Mouse (Mus musculus) spleen, embryonic (tissue): Measurements from ENCODE around the gene Qk.

Experiments used
- CTCF ChIA-PET: fragments of 350-600 bp; sonication (Branson Sonifier 250); formaldehyde crosslinking; loops from one replicate; lab custom pipeline; 2022; lab: Charles Lee

Qk gene

DNA sequence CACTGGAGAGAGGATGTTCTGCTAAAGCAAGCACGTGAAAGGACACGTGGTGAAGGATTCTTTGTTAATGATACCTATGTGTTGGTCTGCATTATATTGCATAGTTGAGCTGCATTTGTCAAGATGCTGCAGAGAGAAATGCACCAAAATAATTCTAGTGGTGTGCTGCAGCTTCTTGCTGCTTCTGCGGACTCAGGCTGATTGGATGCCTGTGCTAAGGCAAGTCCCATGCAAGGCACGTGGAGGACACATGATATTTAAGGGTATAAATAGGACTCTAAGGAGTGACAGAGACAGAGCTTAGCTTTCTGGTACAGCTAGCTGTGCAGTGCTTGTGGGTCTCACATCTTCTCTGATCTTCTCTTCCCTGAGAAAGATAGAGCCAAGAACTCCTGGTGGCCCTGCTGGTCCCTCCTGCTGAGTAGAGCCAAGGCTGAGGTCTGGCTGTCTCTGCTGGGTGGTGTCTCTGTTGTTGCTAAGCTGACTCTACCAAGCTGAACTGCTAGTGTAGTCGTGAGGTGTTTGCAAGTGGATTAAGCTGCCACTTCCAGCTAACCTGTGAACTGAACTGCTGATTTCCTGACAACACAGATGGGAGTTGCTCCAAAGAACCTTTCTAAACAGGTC lies 8.0 kb upstream of the Qk start:
- CTCF ChIA-PET = no interaction called here

DNA sequence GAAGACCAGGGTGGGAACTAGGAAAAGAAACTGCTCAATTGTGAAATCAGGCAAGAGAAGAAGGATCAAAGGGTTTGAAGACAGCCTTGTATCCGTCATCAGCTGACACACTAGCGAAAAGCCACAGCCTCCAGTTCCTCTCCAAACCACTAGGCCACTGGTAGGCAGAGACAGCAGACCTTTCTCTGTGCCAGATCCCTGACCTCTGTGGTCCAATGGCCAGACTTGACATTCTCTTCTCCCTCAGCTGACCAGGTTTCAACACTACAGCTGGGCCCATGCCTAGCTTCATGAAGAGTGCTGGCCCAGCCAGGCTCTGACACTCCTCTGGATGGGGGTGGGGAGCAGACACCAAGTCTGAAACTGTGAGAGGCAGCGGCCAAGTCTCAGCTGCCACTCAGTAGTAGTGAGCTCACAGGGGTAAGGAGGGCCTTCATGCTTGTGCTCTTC lies 7.0 kb upstream of the Qk start:
- CTCF ChIA-PET = no interaction called here

DNA sequence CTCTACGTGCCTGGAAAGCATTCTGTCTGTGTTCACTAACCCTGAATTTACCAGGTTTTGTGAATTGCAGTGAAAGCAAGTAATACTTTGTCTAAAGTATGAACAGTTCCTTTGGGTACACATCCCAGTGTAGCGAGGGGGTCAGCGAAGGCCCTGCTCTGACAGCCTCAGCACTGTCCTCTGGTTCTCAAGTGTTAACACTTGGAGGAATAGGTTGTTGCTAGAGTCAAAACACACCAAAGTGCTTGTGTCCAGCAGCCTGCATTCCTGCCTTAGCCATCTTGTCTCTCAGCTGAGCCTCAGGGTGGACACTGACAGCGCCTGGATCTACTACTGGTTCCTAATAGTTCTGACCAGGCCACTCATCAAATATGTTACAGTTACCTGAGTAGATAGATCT lies 6.3 kb upstream of the Qk start:
- CTCF ChIA-PET = interaction anchor here (0.6 kb wide), 1 partner anchor 41 kb away, joined by 5 read pairs; no protein-coding TSS in a partner anchor

DNA sequence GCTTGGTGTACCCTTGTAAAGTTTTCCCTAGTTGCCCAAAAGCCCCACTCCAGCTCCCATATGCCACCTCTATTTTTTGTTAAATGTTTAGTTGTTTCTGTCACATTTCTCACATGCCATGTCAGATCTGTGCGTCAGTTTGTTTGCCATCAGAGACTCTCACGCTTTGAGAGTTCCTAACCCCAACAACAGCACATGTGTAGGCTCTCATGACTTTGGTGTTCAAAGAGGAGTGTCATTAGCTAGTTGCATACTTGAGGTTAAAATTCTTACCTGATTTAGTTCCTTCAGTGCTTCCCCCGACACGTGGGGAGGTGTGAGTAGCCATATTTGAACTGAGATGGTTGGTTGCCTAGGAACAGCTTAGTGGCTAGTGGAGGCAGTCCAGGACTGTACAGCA lies 2.1 kb upstream of the Qk start:
- CTCF ChIA-PET = no interaction called here

DNA sequence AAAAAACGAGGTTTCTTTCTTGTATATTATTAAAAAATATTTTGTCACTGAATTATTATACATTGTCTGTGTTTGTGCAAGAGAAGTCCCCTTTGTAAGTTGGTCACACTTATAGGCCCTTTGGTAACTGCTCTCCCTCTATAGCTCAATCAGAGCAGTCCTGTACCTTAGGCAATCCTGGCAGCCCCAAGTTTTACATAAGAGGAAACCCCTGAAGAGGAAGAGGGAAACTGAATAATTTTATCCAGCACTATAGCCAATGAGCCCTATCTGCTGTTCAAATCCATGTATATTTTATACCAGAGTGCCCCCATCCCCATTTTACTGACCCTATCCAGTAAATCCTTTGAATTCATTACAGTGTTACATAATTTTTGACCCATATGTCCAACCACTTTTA lies 1.4 kb upstream of the Qk start:
- CTCF ChIA-PET = no interaction called here

DNA sequence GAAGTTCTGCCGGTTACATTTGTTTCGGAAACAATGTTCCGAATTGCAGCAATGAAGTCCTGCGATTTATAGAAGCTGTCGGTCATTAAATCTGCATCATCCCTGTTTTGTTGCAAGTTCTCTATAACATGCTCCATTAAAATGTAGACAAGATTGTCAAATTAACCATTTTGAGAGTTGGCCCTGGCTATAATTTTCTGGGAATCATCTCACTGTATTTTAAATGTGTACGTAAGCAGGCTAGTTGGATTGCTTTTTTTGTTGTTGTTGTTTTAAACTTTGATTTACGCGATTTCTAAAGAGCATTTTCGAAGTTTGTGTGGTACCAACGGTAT lies 769 bp upstream of the Qk start:
- CTCF ChIA-PET = no interaction called here

DNA sequence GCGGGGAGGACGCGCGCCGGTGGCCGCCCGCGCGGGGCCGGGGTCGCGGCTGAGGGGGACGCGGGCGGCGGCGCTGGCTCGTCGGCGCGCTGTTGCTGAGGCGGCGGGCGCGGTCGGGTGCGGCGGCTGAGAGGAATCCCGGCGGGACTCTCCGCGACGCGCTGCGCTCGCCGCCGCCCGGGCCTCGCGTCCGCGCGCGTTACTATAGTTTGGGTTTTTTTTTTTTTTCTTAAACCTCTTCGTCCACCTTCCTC lies 296 bp downstream of the Qk start:
- CTCF ChIA-PET = no interaction called here

DNA sequence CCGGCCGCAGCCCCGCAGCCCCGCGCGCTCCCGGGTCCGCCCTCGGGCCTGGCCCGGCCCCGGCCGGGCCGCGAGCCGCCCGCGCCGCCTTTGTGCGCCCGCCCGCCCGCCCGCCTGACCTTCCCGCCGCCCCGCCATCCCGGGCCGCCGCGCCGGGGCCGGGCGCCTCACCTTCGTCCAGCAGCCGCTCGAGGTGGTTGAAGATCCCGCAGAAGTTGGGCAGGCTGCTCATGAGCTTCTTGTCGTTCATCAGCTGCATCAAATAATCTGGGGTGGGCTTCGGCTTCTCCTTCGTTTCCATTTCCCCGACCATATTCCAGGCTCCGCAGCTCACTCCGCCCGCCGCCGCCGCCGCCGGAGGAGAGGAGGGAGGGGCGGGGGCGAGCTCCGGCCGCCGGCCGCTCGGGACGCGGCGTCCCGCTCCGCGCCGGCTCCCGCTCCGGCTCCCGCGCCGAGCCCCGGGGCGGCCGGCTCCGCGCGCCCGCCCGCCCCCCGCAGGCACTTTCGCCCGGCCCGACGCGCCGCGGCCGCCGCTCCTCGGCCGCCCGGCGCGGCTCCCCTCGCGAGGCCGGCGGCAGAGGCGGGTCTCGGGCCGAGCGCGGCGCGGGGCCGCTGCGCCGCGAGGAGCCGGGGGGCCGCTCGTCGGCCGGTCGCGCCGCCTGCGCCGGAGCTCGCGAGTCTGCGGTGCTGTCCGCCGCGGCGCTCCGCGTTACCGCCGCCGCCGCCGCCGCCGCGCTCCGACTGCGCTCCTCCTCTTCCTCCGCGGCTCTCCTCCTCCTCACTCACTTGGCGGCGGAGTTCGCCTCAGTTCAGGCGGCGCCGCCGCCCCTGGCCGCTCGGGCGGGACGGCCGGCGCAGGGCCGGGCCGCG lies 858 bp downstream of the Qk start:
- CTCF ChIA-PET = interaction anchor here (0.6 kb wide), 1 partner anchor 20 kb away, joined by 3 read pairs; no protein-coding TSS in a partner anchor

DNA sequence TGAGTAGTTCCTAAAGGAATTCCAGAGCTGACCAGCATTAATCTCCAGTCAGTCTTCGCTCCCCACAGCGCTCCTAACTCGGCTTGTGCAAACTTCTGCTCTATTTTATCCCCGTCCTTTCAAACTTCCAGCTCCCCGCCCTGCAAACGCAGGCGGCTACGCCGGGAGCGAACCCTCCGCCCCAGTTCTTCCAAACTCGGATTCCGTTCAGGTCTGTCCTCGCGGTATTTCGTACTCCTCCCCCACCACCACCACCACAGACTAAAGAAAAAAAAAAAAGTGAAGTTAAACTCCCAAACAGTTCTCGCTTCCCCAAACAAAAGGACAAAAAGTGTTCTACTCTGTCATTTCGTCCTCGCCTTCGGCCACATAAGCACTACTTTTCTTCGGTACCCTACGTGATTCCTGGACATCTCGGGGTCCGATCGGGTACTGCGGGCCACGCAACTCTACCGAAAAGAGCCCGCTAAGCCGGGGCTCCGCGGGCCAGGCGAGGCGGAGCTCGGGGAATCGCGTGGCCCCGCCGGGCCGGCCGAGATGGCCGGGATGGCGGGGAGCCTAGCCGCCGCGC lies 1.6 kb downstream of the Qk start:
- CTCF ChIA-PET = interaction anchor here (0.6 to 0.7 kb wide), 3 partner anchors 11 to 41 kb away, joined by 3 to 6 read pairs (median 4); no protein-coding TSS in a partner anchor

DNA sequence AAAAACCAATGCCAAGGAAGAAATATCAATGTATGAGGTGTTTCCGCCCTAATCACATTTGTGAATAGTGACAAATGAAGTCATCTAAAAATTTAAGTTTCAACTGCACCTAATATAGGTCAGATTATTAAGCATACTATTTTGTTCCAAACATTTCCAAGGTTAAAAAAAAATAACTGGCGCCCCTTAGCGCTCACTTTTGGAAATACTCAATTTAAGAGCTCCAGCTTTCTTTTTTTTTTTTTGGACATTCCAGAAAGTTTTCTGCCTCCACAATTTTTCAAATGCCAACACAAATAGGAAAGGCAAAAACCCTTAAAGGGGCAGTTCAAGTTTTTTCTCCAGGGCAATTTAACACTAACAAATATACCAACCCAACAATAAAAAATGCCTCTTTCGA lies 2.5 kb downstream of the Qk start:
- CTCF ChIA-PET = interaction anchor here (1.0 kb wide), 1 partner anchor 19 kb away, joined by 3 read pairs; no protein-coding TSS in a partner anchor

DNA sequence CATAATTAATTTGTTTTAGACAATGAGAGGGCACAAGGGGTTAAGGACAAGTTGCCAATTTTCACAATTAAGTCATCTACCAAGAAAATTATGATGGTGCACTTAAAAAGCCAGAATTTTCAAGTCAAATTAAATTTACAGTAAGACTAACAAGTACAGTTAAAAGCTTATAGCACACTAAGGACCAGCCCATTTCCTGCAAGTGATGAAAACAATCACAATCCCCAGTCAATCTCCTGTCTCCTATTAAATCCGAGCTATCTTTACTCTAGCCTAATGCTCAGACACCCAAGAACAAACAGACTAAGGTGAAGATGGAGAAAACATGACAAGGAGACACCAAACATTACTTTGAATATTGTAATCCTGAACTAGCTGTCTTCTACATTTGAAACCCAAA lies 3.2 kb downstream of the Qk start:
- CTCF ChIA-PET = interaction anchor here (0.6 kb wide), 1 partner anchor 221 kb away, joined by 3 read pairs; no protein-coding TSS in a partner anchor

DNA sequence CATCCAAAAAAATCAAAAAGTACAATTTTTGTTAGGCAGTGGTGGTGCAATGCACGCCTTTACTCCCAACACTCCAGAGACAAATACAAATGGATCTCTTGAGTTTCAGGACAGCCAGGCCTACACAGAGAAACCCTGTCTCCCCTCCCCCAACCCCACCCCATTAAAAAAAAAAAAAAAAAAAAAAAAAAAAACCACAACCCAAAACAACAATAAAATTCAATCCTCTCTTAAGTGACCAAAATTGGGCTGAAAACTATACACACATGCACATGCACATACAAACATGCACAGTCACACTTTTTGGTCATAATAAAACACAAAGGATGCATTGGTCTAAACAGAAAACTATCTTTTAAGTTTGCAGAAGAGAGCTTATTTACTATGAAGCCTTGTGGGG lies 9.6 kb downstream of the Qk start:
- CTCF ChIA-PET = no interaction called here

DNA sequence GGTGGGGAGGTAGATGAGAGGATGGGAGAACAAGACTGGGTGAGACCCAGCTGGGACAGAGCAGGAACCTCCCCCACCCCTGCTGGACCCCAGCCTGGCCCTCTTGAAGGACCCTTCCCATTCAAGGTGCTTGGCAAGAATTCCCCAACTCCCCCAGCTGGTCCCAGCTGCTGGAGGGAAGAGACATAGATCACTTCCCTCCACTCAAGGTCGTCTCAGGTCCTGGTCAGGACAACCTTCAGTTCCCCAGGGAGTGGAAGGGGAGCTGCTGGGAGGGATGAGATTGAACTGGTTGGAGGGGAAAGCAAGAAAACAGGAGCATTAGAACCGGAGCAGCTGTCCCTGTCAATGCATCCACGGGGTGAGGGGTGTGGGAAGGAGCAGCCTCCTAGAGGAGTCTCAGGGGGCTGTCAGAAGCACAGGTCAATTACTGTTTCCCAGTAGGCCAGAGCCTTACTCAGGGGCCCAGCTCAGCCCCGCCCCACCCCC lies 10.5 kb downstream of the Qk start:
- CTCF ChIA-PET = no interaction called here

DNA sequence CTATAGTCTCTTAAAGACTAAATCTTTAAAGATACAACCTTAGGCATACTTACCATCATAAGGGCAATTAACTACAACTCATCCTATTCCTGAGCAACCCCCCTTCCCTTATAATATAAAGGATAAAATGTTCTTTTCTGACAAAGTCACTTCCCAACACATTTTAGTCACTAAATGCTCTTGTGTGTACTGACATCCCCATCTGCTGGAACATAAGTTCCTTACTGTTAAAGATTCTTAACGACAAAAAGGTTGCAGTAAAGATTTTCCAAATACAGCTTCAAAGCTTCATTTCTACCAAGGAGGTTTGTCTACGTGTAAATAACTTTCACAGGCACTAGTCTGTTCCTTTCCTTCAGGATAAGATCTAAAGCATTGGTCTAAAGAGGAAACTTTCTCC lies 13.2 kb downstream of the Qk start:
- CTCF ChIA-PET = no interaction called here

DNA sequence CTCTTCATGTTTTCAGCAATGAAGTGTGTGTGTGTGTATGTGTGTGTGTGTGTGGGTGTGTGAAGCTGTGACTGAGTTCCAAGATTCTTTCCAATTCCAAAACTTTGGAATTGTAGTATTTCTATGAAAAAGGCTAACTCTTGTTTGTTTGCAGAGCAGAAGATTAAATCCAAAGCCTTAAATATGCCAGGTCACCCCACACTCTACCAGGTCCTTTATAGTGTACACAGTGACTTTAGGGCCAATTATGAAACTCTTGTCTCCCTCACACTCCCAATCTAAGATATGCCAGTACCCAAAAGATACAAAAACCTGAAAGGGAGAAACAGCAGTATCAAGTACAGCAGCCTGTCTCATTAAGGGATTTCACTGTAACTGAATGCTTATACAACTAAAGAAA lies 15.7 kb downstream of the Qk start:
- CTCF ChIA-PET = no interaction called here

DNA sequence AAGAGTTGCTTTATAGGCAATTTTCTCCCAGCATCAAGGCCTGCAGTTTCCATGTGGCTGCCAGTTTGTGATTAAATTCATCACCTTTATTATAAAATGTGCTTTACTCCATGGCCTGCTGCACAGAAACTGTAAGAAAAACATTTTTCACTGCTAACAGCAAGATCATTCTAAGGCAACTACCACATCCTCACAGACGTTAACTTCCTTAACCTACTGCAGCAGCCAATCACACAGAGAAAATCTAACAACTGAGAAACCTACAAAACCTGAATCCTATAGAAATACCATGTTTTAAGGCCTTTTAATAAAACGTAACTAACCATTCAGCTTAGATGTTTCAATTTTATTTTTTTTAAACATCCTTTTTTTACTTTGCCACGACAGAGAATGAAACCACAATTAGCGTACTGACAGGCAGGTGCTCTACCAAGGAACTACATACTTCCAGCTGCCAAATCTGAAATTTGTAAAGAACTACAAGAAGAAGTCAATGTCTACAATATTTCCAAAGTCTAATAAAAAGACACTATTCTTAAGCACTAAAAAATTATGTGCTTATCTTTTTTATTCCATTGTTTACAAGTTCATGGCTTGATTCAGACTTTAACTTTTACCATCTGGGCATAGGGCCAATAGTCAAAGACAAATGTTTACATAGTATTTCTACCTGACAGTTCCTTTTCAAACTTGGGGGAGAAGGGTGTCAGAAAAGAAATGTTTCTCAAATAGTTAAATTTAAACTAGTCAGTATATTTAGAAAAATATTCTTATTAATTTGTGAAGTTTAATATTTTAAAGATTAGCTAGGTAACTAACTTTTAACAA lies 18.5 kb downstream of the Qk start:
- CTCF ChIA-PET = no interaction called here

DNA sequence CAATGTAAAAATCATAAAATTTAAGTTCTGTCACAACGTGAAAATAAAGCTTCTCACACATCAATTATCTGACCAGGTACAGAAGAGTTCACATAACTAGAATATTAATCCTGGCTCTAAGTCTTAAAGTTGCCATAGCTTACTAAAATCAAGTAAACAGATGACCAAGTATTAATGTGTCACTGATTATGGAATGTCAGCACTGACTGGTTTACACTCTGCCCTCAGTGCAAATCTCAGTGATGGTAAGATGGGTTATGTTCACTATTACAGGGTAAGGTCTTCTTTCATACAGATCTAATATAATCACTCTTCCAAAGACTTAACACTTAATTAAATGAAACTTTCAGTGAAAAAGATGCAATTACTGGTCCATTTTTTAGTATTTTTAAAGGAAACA lies 20.3 kb downstream of the Qk start:
- CTCF ChIA-PET = no interaction called here

DNA sequence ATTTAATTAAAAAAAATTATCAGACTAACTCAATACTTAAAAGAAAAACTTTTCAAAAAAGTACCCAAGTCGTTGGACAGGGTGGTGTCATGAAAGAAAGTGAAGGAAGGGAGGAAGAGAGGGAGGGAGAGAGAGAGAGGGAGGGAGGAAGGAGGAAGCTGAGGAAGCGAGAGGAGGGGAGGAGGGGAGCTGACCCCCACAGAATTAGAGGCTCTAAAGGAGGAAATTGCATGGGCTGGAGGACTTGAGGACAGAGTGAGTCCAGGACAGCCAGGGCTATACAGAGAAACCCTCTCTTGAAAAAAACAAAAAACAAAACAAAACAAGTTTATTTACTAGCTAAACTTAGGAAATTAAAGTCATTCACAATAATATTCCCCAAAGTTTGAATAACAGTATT lies 27.1 kb downstream of the Qk start:
- CTCF ChIA-PET = no interaction called here

DNA sequence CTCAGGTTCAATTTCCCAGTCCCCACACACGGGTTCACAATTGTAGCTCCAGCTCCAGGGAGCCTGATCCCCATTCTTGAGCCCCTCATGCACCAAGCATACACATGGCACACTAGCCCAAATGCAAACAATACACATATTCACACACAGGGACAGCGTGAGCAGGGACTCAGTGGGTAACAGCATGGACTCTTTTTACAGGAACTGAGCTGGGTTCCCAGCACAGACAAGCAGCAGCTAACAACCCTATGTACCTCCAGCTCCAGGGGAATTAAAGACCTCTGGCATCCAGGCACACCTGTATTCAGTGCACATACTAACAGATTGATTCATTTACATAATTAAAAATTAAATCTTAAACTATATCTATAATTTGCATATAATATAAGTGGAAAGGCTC lies 34.9 kb downstream of the Qk start:
- CTCF ChIA-PET = interaction anchor here (0.6 to 0.9 kb wide), 3 partner anchors 16 to 41 kb away, joined by 4 to 5 read pairs (median 5); no protein-coding TSS in a partner anchor

DNA sequence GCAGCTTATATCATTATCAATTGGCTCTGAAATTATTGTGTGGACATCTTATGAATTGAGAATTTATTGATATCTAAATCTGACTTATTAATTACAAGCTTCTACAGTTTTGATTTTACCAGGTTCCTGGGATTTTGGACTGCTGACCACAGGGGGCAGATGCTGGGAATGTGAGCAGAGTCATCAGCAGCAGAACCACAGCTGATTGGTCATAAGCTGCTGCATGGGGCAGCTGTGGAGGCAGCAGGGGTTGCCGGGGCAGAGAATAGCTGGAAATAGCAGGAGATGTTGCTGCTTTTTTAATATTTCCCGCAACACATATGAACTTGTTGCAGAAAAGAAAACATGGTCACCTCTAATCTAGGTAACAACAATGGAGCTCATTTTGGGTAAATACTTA lies 40.1 kb downstream of the Qk start:
- CTCF ChIA-PET = no interaction called here

DNA sequence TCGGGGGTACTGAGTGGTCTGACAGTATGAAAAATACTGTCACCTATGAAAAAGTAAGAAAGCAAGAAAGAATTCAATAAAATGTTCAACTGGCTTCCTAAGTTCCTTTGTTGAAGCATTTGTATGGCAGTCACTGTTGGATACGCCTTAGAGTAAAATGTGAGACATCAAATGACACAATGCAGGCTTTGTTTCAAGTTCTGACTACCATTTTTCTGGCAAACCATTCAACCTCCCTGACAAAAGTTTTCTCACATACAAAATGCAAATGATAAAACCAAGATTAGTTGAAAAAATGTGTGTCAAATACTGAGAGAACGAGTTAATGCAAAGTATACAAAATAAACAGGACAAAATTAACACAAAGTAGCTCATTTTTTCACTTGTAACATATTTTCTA lies 50.1 kb downstream of the Qk start:
- CTCF ChIA-PET = interaction anchor here (0.8 kb wide), 1 partner anchor 15 kb away, joined by 5 read pairs; no protein-coding TSS in a partner anchor

DNA sequence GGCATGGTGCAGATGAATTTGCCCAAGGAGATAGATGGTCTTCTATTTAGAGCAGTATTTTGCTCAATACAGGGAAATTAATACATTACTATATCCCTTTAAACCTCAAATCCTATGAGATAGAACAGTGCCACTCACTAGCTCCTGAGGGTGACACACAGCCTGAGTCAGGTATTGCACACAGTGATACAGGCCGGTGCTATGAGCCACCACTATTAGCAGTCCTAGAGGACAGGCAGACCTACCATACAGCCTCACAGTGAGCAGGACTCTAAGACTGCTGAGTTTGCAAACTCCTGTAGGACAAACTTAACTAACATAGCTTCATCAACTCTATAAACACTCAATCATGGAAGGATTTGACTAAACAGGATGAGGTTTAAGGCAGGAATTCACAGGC lies 51.2 kb downstream of the Qk start:
- CTCF ChIA-PET = interaction anchor here (0.6 kb wide), 1 partner anchor 269 kb away, joined by 5 read pairs; no protein-coding TSS in a partner anchor
